Mouse (Mus musculus) monocyte, adult 2 months (primary cell): Measurements from ENCODE around the gene Slc9a3r1.

Source experiments
- DNase-seq, 2 experiments: peaks; one replicate each; pipeline ENCODE4 v3.0.0; 2022; ENCODE audit warnings: low spot score in 2 of 2, low read depth in 1 of 2

The Slc9a3r1 gene

GRCm38 (mm10) chr11:115188539-115189231, 25.5 kb downstream of the Slc9a3r1 start:
- DNase-seq, result peak; percentile 57 to 77

- peak; percentile 45 to 50 for DNase-seq
Observed at GRCm38 (mm10) chr11:115189304-115189703, 26.2 kb downstream of the Slc9a3r1 start.

- DNase-seq, result peak in 1 of 2 experiments; percentile 65
Observed at GRCm38 (mm10) chr11:115192180-115192579, 29.0 kb downstream of the Slc9a3r1 start.

GRCm38 (mm10) chr11:115194693-115195092, 31.6 kb downstream of the Slc9a3r1 start:
- DNase-seq, result no peak

GRCm38 (mm10) chr11:115195933-115196332, 32.8 kb downstream of the Slc9a3r1 start:
- DNase-seq, result no peak

- DNase-seq, result no peak
Observed at GRCm38 (mm10) chr11:115197558-115197957, 34.4 kb downstream of the Slc9a3r1 start.

- DNase-seq, result peak; percentile 37 to 49
Observed at GRCm38 (mm10) chr11:115198932-115199384, 35.8 kb downstream of the Slc9a3r1 start.

- DNase-seq, result no peak
Observed at GRCm38 (mm10) chr11:115200520-115200919, 37.4 kb downstream of the Slc9a3r1 start.

- DNase-seq, result peak in 1 of 2 experiments; percentile 64
Observed at GRCm38 (mm10) chr11:115202316-115202715, 39.2 kb downstream of the Slc9a3r1 start.

GRCm38 (mm10) chr11:115202756-115203155, 39.6 kb downstream of the Slc9a3r1 start:
- DNase-seq, result no peak

GRCm38 (mm10) chr11:115208126-115208525, 45.0 kb downstream of the Slc9a3r1 start:
- DNase-seq, result no peak

- peak in 1 of 2 experiments; percentile 39 for DNase-seq
Observed at GRCm38 (mm10) chr11:115208776-115209732, 45.9 kb downstream of the Slc9a3r1 start.

GRCm38 (mm10) chr11:115209958-115210357, 46.8 kb downstream of the Slc9a3r1 start:
- DNase-seq, result no peak

- no peak for DNase-seq
Observed at GRCm38 (mm10) chr11:115212116-115212515, 49.0 kb downstream of the Slc9a3r1 start.

GRCm38 (mm10) chr11:115215123-115215522, 52.0 kb downstream of the Slc9a3r1 start:
- DNase-seq, result no peak

- no peak for DNase-seq
Observed at GRCm38 (mm10) chr11:115217439-115218410, 54.6 kb downstream of the Slc9a3r1 start.

GRCm38 (mm10) chr11:115219263-115219662, 56.1 kb downstream of the Slc9a3r1 start:
- peak in 1 of 2 experiments; percentile 24 for DNase-seq

GRCm38 (mm10) chr11:115219685-115220084, 56.5 kb downstream of the Slc9a3r1 start:
- no peak for DNase-seq

- DNase-seq, result no peak
Observed at GRCm38 (mm10) chr11:115222077-115222476, 58.9 kb downstream of the Slc9a3r1 start.

- no peak for DNase-seq
Observed at GRCm38 (mm10) chr11:115222570-115222969, 59.4 kb downstream of the Slc9a3r1 start.

- no peak for DNase-seq
Observed at GRCm38 (mm10) chr11:115223451-115223850, 60.3 kb downstream of the Slc9a3r1 start.
